Mouse (Mus musculus) large intestine, adult 2 months (tissue): ENCODE data around the gene Hddc2. TPM values are rescaled to one million over a fixed set of nuclear protein-coding genes. Genes with fewer than 3 reads are reported as not detected.
A peak's percentile ranks its signal among the peaks of the same experiment; 100 is the strongest.

Experiments used
- DNase-seq: peaks from one replicate; pipeline ENCODE4 v3.0.0-alpha.2; 2012; ENCODE audit warnings: low read depth, low spot score
- WGBS: fragments of 180-500 bp; shearing (Covaris S2); methylation state at CpG from one replicate; pipeline ENCODE4 v1.1.7; 2018; 5-methylcytosine and 5-hydroxymethylcytosine counted together
- polyA plus RNA-seq: library from polyadenylated mRNA; depleted of rRNA; stranded (reverse); fragments of >200 nt; gene quantifications from 2 replicates; pipeline ENCODE4 v1.2.3, GENCODE M21; 2012; rRNA removed

Hddc2 gene
- polyA plus RNA-seq: 7.6 and 8.6 TPM in 2 replicates

DNA sequence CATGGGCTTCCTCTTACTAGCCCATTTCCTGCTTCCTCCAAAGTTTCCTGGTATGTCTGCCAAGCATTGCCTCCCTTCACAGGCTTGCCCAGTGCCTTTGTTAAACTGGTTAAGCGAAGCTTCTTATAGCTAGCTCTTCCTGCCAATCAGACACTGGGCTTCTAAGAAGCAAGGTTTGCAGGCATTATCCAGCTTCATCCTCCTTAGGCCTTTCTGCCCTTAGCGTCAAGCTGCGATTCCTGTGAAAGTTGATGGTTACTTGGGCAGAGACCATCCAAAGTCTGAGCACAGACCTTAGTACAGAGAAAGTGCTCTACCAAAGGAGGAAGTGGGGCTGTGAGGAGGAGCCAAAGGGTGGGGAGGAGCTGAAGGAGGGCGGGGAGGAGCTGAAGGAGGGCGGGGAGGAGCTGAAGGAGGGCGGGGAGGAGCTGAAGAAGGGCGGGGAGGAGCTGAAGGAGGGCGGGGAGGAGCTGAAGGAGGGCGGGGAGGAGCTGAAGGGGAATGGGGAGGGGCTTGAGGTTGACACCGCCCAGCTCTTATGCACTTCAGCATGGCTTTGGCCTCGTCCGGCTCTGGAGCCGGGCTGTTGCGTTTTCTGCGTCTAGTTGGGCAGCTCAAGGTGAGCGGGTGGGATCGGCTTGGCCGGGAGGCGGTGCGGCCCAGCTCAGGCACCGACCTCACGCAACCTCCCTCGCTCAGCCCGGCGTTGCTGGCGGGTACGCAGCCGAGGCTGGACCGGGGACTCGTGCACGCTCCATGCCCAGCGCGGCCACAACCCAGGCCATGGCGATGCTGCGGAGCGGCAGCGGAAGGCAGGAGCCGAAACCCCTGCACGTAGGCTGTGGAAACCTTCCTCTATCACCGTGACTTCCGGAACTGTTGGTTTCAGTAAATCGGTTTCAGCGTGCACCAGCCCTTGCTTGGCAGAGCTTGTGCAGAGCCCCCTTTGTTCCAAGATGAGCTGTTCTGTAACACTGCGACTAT lies at the start of gene Hddc2:
Gene Hddc2 (plus strand): TSS at position 519 of the 984 bp plus-strand sequence.
- 2% methylated on average over 38 of the region's 44 CpGs for WGBS
- peak; percentile 65 for DNase-seq

DNA sequence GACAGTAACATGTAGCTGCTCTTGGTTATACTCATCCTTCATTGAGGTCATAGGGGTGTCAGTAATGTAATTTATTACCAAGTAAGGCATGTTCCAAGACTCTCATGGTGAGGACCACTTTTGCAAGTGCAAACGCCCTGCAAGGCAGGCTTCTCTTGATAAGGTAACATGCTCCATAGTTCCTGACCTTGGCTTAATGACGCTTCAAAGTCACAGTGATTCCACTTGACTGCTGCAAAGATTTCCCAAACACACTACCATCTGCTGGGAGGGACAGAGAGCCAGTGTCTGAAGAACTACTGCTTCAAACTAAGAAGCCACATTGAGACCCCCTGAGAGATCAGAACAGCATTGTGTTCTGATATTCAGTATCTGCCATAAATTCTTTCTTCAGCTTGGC lies 40.4 kb upstream of the Hddc2 start:
- WGBS: 45% methylated on average over 2 of the region's 2 CpGs
- no peak for DNase-seq

DNA sequence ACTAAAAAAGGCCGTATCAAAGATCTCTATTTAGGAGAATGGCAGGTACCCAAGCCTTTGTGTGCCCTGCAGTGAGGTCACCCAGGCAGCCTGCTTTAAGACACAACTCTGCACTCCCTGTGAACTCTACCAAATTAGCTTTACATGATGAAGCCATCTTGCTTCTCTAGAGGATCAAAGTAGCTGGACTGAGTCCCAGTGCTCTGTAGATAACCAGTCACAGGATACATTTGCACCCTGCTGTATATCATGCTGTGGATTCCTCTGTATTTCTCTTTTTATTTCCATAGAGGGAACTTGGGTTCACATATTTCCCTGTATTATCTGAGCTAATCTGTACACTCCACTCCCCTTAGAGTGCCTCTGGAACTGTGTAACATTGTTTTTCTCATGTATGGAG lies 40.0 kb upstream of the Hddc2 start:
- DNase-seq: no peak
- 65% methylated on average over 1 of the region's 1 CpGs for WGBS

DNA sequence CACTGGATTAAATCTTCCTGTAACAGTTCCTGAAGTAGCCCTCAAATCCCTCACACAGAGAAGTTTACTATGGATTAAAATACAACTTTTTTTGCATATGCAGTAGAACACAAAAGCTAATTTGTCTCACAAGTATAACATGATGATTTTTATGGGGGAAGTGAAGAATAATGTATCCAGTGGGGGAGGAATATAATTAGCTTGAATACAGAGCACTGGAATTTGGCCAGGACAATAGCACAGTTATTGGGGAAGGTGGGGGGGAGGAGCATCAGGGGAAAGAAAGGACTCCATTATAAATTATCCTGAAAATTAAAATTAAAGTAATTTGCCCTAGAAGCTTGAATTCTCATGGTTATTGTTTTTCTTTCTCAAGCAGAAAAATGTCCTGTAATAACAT lies 25.4 kb upstream of the Hddc2 start:
- no peak for DNase-seq

DNA sequence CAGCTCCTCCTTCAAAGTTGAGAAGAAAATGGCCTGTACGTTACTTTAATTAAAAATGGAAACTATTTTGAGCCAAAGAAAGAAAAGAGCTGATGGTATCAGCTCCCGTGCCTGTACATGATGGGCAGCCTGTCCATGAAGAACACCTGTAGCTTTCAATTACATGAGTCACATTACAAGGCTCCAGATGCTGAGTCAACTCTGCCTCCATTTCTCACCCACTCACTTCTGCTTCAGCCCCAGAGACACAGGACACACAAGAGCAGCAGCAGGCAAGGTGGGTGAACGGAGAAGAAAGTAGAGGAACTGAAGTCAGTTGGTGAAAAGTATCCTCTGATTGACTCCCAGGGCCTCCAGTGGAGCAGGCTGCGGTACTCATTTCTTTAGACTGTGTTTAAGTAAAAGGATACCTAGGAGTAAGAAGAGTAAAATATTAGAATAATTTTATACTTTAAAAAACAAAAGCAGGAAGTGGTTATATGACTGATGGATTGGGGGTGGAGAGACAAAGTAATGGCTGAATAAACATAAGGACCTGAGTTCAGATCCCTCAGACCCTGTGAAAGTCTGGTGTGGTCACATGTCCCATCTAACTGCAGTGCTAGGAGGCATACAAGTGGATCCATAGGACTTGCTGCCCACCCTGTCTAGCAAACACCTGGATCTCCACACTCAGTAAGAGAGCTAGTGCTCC lies 24.3 kb upstream of the Hddc2 start:
- DNase-seq: no peak
- 85% methylated on average over 4 of the region's 4 CpGs for WGBS

DNA sequence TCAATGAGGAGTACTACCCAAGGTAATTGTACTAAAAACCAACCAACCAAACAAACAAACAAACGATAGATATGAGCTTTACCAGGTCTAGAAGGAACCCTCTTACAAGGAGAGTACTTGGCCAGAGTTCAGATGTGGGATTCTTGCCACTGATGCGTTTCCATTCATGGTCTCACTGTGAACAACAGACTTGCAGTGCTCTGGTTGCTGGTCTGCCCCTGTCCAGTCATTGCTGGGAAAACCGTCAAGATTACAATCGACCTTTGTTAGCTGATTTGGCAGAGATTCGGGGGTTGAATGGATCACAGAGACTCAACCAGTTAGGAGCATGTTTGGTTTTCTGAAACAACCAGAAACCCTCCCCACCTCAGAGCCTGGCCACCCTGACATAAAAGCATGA lies 17.5 kb upstream of the Hddc2 start:
- DNase-seq: no peak
- 35% methylated on average over 5 of the region's 5 CpGs for WGBS

DNA sequence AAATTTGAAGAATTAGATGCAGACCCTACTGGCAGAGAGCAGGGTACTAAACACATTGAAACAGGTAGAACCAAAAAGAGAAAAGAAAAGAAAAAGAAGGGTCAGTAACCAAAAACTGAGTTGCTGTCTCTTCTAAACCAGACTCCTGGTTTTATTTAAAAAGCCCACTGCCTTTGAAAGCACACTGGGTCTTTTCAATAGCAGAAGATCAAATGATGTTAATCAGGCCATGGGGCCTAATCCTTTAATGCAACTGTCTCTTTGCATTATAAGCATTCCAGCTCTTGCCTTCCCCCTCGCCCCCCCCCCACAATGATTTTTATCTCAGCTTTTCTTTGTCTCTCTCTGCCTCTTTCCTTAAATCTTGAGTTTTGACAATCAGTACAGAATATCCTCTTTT lies 16.7 kb upstream of the Hddc2 start:
- 59% methylated on average over 1 of the region's 1 CpGs for WGBS
- no peak for DNase-seq

DNA sequence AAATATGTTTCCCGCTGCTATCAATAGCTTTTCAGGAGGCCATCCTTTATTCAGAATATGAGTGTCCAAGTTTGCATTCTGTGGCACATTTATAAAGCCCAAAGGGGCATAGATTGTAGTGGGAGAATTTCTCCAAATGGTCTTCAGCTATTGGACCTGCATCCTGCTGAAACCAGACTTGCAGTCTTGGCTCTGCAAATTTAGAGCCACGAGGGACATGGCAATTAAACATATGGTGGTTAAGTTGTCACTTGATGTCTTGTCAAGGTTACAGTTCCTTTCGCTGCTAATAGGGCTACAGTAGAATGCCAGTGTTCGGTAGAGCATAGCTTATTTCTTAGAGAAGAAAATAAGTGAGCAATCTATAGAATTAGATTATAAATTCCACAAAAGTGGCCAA lies 16.1 kb upstream of the Hddc2 start:
- DNase-seq: no peak
- 74% methylated on average over 4 of the region's 4 CpGs for WGBS

DNA sequence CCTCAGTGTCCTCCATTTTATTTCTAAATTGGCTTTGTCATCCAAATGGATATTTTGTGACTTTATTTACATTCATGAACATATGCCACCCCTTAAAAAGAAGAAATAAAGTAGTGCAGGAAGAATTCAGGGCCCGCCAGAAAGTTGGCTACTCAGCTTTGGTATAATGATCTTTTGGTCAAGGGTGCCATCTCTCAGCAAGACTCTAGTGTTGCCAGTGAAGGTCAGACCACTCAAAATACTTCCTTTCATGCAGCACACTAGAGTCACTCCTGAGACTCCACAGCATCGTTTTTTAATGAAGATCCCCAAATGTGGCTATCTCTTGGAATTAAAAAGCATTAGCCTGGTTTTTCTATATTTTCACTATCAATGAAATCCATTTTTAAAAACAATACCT lies 14.9 kb upstream of the Hddc2 start:
- 62% methylated on average over 2 of the region's 2 CpGs for WGBS
- no peak for DNase-seq

DNA sequence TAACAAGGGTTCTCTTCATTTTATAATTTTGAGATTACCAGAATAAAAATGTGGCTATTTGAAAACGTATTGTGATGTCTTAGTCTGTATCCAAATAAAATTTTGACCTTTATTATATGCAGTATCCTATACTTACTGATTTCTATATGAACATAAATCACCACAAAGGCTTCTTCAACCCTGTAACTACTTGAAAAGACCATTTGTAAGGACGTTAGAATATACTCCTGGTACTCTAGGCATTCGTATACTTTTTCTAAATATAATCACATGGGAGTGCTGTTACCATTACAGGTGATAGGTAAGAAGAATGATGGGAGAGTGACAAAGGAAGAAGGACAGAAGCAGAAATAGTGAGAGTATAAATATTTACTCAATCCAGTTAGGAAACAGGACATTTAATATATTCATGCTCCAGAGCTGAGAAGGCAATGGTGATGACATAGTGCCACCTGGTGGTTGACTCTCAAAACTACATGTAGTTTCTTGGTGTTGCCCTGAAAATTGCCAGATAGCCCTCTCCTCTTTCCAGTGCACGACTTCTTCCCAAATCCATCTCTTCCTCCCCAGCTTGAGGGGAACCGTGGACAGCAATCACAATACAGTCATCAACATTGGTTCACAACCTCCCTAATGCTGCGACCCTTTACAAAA lies 14.1 kb upstream of the Hddc2 start:
- WGBS: 41% methylated on average over 6 of the region's 6 CpGs
- peak; percentile 19 for DNase-seq

DNA sequence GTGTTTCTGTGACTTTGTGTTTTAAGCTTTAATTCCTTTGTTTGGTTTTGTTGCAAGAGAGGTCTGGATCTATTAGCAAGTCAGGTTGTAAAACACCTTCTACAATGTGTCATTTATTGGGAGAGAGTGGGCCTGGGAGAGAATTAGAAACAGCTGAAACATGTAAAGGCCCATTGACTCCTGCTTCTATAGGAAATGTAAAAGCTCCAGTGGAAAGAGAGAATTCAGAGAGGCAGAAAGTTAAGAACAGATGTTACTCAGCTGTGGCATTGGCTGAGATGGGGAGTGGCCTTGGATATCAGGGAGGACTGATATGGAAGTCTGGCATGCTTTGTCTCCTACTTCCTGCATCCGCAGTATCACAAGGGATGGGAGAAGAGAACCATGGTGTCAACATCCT lies 12.9 kb upstream of the Hddc2 start:
- WGBS: 73% methylated on average over 1 of the region's 1 CpGs

DNA sequence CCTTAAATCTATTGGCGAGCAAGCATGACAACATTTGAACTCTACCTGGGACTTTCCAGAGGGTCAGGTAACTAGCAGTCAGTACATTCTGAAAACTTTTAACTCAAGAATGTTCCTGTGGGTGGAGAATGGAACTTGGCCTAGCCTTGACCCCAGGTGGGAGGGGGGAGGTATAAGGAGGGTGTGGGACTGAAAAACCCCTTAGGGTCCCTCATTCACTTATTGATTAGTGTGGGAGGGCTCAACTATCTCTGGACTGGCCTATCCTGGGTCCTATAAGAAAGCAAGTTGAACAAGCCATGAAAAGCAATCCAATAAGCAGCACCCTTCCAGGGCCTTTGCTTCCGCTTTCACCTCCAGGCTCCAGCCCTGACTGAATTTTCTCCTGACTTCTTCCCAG lies 9.7 kb upstream of the Hddc2 start:
- 98% methylated on average over 2 of the region's 2 CpGs for WGBS
- no peak for DNase-seq

More for the DNA sequence above, 12.9 kb upstream of the Hddc2 start:
- no peak for DNase-seq

DNA sequence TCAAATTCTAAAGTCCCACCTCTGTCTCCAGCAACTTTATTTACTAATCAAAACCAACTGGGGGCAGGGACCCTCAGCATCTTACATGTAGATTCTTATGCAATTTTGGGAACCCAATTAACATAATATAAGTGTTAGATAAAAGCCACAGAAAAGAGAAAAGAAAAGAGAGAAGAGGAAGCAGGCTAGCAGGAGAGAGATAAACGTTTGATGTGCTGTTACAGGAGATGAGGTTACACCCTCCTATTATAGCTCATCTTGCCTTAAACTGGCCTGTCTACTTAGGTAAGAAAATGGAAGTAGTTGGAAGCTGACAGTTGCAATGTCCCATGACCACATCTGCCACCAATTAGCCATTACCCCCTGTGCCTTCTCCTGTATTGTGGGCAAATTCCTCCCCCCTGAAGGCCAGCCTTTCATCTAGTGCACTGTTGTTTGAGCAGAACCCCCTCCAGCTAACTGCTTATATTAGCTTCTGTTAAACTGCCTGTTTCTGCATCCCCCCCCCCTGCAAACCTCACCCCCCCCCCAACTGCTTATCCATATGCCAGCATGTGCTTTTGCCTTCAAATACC lies 6.1 kb upstream of the Hddc2 start:
- DNase-seq: no peak
- 13% methylated on average over 1 of the region's 1 CpGs for WGBS

DNA sequence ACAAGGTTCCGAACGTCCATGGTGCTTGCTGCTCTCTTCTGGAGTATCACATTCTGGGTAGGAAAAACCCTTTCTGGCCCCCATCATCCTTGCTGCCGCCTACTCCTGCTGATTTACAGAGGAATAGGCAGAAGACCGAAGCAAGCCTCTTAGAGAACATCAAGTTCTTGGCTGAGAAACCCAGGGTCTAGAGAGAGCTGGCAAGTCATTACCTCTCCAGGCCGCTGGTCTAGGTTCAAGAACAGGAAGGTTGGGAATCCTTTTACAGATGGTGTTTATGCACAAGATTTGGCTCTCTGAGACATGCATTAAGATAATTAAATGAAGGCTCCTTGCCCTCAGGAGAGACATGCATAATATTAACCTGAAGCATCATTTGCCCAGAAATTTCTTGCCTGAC lies 5.3 kb downstream of the Hddc2 start:
- no peak for DNase-seq

DNA sequence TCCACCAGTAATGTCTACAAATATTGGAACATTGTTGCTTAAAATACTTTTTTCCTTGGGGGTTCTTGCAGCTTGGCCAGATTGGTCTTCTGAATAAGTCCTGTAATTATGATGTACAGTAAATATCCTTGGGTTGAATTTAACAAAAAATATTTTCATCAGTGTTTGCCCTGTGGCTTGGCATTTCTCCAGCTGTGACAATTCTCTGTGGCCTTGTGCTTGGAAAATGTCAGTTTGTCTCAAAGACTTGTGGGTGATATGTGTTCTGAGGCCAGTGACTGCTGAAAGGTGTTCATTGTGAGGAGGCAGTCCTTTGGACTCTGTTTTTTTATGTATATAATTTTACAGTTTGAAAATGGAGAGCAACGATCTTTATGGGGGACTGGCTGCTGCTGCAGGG lies 16.3 kb downstream of the Hddc2 start:
- no peak for DNase-seq
- 30% methylated on average over 1 of the region's 1 CpGs for WGBS

More for the DNA sequence above, 5.3 kb downstream of the Hddc2 start:
- WGBS: 79% methylated on average over 5 of the region's 5 CpGs

DNA sequence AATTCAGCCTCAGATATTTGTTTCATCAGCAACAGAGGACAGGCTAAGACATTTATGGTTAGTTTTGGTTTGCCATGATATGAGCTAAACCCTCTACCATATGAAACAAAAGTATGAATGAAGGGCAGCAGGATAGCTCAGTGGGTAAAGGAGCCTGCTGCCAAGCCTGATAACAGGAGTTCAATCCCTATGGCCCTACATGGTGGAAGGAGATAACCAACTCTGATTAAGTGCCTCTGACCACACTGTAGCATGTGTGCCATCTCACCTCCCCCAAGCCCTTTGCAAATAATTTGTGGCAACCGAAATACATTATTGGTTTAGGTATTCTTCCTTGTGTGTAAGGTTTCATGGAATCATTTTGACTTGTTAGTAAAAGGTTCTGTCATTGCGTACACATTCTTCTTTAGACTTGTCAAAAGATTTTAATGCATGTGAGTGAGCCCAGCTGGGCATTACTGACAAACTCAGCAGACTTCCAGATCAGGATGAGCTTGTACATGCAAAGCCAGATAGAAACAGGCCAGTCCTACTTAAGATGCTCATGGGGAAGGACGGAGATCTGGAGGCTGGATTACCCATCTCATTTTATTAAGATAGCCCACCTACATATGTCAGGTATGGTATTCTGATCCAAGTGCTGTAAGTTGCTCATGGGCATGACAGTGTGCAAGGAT lies 17.2 kb downstream of the Hddc2 start:
- 92% methylated on average over 3 of the region's 3 CpGs for WGBS
- no peak for DNase-seq

DNA sequence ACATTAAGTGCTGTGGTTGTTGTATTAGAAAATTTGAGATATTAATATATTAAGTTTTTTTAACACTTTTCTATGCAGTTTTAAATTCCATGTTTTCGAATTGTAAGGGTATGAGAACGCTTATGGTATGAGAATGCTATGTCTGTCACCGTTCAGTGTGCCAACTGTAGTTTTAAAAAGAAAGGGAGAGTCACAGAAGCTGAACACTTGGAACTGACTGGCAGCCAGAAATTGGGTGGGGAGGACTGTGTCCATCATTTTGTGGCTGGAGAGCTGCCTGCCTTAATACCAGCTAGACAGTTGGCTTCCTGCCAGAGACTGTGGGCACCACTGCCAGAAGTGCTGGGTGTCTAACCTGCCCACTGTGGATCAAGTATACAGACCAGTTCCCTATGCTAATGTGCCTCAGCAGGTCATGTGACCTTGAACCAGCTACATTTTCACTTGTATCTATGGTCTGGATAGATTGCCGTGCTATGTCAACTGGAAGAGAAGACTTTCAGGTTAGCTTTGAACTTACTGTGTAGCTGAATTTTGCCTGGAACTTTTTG lies 18.1 kb downstream of the Hddc2 start:
- WGBS: 79% methylated on average over 4 of the region's 4 CpGs

DNA sequence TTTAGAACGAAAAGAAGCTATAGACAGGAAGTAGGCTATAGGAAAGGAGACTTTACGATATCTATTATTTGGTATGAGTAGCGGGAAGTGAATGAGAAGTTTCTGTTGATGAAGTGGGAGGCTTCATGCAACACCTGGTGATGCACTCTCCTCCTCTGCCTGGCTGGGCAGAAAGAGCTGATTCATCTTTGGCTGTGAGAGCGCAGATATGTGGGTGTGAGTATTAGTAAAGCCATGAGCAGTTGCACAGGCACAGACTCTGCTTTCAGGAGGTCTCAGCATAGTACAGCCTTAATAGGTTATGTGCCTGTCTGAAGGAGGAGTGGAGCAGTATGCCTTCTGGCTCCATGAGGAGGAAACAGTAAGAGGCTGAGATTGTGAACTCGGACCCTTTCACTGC lies 23.2 kb downstream of the Hddc2 start:
- 59% methylated on average over 5 of the region's 5 CpGs for WGBS
- no peak for DNase-seq

More for the DNA sequence above, 18.1 kb downstream of the Hddc2 start:
- no peak for DNase-seq

DNA sequence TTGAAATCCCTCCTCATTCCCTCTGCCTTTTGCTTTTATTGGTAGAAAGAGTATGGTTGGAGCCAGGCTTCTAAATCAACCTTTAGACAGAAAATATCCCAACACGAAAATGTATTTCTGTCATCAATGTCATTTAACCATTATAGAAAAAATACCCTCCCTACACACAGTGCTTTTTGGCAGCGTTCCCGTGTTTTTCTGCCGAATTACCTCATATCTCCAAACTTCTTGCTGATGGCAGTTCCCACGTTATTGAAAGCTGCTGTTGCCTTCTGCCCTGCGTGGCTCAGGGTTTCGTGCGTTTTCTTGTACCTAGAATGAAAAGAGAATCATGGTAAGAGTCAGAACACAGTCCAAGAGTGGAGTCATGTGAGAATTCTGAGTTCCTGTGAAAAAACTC lies 33.2 kb downstream of the Hddc2 start:
- WGBS: 65% methylated on average over 8 of the region's 8 CpGs
- no peak for DNase-seq
